Mouse (Mus musculus): ENCODE results near the gene Cmc1.
A peak's percentile ranks its signal among the peaks of the same experiment; 100 is the strongest.

DNA sequence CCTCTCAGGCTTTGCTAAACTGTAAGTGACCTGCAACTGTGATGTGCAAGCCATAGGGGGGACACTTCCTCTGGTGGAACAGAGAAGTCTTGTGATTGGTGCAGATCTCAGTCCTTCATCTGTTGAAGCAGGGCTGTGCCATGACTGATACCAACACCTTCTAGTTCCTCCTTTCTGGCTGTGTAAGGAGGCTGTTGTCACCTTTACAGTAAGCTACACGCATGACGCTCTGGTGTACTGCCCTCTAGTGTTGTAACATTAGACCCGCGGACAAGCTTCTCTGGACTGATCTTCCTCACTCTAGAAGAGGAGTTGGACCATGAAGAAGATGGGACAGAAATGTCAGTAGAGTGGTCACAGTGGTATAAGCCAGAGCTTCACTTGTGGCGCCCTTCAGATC, 18.6 kb upstream of the Cmc1 start:
- TF ChIP-seq CTCF (IDR thresholded peaks at IDR 0.05; ENCODE audit: borderline replicate concordance, extremely low read depth, insufficient read depth, insufficient read length) (peak; percentile 40; the same call in 1 of the 2 replicates), POLR2A (IDR thresholded peaks at IDR 0.05; ENCODE audit: borderline replicate concordance, extremely low read depth, insufficient read depth, insufficient read length, poor library complexity, severe bottlenecking) (no peak)

Data from brain, embryonic 14.5 days (tissue).